Mouse (Mus musculus) large intestine, adult 2 months (tissue): Measurements from ENCODE around the gene Thsd7a. TPM values are rescaled to one million over a fixed set of nuclear protein-coding genes. Genes with fewer than 3 reads are reported as not detected.

Experiments used
- DNase-seq: peaks from one replicate; pipeline ENCODE4 v3.0.0-alpha.2; 2012; ENCODE audit warnings: low read depth, low spot score
- WGBS: fragments of 180-500 bp; shearing (Covaris S2); methylation state at CpG from one replicate; pipeline ENCODE4 v1.1.7; 2018; 5-methylcytosine and 5-hydroxymethylcytosine counted together
- polyA plus RNA-seq: library from polyadenylated mRNA; depleted of rRNA; stranded (reverse); fragments of >200 nt; gene quantifications from 2 replicates; pipeline ENCODE4 v1.2.3, GENCODE M21; 2012

Thsd7a gene
- polyA plus RNA-seq, 1 experiment, result 0.50 TPM

DNA sequence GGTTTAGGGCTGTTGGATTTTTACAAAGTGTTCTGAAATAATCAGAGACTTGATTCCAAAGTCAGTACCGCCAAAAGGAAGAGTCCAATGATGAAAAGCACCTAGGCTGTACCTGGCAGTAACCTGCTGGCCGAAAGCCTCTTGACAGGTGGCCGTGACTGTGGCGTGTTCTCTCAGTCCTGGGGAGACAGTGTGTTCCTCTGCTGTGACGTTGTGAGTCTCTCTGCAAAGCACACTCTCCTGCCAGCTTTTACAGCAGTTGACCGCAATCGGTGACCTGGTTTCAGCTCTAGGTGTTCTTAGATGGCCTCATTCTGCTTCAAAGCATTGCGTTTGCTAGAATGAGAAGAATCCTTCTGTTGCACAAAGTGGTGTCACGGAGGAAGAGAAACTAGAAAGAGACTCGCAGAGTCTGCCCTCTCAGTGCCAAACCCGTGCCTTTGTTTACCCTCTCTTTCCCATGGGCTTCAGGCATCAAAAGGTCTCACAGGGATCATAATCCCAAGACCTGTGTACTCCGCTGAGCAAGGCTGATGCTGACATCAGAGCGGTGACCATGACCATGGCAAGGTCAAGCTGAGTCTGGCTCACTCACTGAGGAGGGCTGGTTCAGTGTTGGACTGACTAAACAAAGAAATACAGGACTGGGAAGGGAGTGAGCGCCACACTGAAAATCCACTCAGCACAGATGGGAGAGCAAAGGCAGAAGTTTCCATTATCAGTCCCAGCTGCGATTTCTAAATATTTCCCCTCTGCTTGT, 486.4 kb downstream of the Thsd7a start:
- 77% methylated on average over 15 of the region's 15 CpGs for WGBS
- DNase-seq, result no peak
